Mouse (Mus musculus) heart, postnatal 4 days (tissue): Measurements from ENCODE around the gene Sfrp5. TPM values are rescaled to one million over a fixed set of nuclear protein-coding genes. Genes with fewer than 3 reads are reported as not detected.
A peak's percentile ranks its signal among the peaks of the same experiment; 100 is the strongest.

Experiments
- DNase-seq: peaks from one replicate; pipeline ENCODE4 v3.0.0; 2021
- total RNA-seq, 2 experiments: library from RNA; stranded (reverse); gene quantifications; 2 replicates each; pipeline ENCODE4 v1.2.3; 2021

The Sfrp5 gene
- 1 to 10 TPM in 1 of 2 experiments, under 1 TPM in 1; 0.54 to 1.3 TPM for total RNA-seq

DNA sequence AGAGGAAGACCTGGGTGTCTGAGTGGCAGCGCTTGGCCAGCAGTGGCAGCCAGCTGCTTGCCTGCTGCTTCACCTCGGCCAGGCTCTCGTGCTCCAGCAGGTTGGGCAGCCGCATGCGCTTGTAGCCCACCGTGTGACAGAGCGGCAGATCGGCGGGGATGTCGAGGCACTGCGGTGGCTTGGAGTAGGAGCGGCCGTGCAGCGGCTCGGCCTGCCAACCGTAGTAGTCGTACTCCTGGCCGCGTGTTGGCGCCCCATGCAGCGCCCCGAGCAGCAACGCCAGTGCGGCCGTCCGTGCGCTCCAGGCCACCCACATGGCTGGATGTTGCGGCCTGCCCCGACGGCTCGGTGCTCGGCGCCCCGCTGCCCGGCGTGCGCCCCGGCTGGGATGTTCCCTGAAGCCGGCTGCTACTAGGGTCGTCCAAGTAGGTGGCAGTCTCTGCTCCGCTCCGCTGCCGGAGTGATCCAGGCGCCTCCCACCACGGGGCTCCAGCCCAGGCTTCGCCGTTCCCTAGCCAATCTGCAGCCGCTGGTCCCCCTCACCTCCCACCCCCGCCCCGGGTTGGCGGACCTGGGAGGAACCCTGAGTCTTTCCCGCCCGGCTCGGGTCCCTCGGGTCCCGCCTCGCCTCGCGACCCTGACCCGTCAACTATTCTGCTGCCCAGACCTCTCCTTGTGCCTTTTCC is at the start of gene Sfrp5:
Gene Sfrp5 (minus strand): TSS at position 557 of the 686 bp plus-strand sequence.
- DNase-seq, result peak; percentile 17

DNA sequence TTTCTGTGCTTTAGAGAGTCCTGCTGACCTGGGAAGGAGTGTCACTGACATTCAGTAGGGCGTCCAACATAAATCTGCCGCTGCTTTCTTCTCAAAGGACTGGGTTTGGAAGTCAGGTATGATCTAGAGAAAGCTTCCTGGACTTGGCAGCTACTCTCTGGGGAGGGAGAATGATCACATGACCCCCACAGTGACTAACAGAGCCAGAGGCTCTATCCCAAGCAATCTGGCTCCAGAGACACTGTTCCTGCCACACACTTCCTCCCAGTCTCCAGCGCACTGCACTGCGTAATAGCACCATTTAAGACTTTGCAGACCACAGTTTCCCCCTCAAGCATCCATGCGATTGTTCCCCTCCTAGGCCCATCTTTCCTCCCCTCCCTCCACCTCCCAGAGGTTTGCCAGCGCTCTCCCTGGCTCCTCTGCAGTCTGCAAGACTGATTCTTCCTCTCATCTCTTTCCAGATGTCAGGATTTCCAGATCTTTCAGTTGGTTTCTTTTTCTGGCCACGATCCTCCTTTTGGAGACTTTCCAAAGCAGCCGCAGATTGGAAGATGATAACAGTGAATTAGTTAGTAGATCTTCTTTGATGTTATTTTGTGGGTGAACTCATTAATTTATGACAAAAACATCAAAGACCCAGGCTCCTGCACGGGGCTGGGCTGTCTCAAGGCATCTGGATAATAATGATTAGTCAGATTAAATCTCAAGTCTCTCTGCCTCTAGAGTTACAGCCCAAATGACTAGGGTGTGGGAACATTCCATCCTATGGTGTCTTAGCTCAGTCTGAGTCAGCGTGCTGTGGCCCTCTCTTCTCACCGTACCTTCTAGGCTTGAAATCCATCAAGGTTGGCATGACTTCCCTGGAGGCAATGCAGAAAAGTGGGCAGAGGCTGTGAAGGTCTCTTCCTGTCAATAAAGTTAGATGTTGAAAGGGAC is 48.2 kb upstream of the Sfrp5 start:
- no peak for DNase-seq

DNA sequence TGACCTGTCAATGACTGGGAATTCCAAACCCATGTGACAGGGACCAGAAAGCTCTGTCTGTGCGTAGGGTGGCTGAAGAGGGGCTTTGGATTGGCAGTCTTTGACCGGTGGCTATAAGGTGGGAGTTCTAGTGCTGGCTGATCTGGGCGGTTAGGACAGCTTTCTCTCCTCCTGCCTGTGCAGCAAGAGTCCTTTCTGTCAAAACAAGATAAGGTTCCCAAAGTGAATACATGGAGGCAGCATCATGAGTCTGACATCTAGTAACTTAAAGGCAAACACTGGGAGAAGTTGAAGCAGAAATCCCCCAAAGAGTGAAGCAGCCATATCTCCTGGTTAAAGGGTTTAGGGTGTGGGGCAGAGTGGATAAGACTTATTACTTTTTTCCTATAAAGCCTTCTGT is 45.5 kb upstream of the Sfrp5 start, which contains the start of gene Golga7b:
Gene Golga7b (plus strand): TSS at position 56 of the 400 bp plus-strand sequence.
- no peak for DNase-seq

DNA sequence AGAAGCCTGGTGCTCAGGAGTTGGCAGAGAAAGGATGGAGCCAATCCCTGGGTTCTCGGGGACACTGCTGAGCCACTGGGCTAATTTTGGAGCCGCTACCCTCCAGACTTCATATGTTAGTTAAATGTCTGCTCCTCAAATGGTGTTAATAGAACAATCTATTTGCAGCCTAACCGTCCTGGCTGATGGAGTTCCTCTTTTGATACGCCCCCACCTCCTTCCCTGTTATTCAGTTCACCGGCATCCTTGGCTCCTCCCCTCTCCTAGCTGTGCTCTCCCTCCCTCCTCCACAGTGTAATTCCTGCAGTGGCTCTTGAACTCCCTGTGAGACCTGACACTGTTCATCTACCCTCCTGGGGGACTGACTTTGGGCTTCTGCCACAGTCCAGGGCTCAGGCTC is 44.6 kb upstream of the Sfrp5 start:
- no peak for DNase-seq

DNA sequence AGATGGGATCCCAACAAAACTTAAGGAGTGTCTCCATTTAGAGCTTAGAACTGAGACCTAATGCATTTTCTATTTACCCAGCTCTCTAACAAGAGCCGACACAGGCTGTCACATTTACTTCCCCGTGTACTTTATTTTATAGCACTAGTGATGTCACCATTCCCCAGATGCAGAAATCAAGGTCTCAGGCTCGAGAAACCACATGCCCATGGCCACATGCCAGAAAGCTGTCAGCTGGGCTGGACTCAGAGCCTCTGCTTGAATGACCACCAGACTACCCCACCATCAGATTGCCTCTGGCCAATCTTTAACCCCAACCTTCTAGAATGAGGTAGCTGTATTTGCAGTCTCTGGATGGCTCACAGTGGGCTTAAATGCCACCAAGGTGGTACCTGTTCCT is 41.3 kb upstream of the Sfrp5 start:
- no peak for DNase-seq

DNA sequence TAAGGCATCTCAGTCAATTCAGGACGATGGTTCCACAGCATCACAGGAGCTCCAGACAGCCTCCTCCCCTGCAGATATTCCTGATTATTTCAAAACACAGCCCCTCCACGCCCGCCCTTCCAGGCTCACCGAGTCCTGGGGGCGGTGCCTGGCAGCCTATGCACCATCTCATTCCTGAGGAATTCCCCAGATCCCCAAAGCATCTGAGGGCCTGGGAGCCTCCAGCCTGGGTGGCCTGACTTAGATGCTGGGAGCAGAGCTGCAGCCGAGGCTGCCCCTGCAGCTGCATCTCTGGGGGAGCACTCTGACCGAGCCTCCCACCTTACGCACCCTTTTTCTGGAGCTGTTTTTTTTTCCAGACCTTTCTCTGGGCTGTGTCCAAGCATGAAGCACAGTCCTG is 38.8 kb upstream of the Sfrp5 start:
- no peak for DNase-seq

DNA sequence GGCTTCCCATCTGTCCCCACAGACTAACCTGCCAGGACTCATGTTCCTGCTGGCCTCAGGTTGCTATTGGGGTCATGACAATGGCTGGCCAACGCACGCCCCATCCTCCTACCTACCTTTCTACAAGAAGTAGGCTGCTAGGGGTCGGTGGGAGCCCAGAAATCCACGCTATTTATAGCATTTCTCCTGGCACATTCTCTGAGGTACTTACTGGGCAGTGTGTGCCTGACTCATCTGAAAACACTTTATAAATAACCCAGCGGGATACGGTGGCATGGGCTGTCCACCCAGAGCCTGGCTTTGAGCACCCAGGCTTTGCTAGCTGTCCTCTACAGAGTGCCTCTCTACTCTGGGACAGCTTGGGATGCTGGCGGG is 36.3 kb upstream of the Sfrp5 start:
- peak; percentile 60 for DNase-seq

DNA sequence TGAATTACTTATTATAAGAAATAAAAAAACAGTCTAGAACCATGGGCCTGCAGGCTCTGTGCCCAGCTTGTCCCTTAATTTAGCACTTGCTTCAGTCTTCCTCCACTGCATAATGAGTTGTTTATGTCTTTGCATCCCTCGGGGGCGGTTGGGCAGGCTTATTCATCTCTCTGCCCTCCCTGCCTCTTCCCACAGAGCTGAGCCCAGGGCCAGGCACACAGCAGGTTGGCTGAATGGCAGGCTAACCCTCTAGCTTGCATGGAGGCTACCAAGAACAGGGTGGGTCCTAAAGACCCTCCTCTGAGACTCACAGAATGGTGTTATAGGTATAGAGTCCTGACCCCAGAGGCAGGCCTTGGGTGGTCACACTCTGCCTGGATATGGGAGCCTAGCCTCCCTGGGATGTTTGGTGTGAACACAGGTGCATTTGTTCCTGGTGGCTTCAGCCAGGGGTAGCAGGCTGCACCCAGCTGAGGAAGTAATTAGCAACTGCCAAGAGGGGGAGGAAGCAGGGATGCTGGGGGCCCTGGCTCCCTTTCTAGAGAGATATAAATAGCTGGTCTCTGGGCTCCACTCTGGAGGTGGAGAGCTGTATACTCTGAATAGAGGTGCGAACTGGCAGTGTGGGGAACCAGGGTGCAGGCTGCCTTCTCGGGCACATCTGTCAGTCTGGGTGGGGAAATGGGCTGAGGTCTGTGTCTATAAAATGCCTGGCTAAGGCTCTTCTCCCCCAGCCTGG is 35.7 kb upstream of the Sfrp5 start:
- DNase-seq, result peak; percentile 53

DNA sequence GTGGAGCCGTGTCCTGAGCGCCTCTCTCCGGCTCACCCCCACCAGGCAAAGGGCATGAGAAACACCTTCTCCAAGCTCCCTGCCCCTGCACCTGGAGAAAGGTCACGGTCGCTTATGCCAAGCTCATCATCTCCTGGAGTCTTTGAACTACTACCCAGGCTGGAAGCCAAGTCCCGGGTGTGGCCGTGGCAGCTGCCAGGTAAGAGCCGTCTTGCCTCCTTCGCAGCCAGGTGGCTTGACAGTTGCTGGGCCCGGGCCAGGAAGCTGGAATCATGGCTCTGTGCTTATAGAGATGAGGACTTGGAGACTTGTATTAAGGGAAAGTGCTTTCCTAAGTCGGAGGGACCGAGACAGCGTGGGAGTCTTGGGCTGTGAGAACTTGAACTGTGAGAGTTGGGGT is 28.9 kb upstream of the Sfrp5 start:
- DNase-seq, result no peak

DNA sequence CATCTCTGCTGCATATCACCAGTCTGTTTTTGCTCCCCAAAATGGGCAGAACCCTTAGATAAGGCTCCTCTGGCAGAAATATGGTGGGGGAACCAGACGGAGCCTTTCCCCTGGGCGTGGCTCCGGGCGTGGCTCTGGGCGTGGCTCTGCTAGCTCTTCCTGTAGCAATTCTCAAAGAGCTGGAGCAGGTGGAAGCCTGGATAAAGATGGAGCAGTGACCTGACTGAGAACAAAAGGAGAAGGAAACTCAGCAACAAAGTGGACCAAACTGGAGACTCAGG is 28.2 kb upstream of the Sfrp5 start:
- no peak for DNase-seq

DNA sequence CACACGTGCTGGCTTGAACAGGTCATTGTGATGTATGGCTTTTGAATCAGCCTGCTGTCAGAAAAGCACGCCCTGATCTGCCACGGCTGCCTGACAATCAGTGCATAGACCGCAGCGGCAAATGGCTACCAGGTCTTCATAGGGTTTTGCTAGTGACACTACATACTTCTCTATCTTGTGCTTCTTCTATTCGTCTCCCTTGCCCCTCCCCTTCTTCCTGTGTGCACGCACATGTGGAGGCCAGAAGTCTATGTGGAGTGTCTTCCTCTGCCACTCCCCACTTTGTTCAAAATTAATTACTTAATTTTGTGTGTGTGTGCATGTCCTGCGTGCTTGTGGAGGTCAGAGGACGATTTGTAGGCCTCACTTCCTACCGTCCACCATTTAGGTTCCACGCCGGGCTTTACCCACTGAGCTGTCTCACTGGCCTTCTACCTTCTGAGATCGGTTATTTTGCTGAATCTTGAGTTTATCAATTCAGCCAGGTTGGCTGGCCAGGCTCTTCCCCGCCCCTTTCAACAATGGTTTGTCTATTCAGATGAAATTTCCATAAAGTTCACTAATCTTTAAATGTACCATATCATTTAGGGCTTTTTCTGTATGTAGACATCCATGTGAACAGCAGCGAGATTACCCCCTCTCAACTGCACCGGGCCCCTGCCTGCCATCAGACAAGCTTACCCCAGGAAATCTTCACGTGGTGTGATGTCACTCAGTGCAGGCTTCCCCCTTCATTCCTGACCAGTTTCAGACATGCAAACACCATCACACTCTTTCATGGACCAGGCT is 27.6 kb upstream of the Sfrp5 start:
- DNase-seq, result no peak

DNA sequence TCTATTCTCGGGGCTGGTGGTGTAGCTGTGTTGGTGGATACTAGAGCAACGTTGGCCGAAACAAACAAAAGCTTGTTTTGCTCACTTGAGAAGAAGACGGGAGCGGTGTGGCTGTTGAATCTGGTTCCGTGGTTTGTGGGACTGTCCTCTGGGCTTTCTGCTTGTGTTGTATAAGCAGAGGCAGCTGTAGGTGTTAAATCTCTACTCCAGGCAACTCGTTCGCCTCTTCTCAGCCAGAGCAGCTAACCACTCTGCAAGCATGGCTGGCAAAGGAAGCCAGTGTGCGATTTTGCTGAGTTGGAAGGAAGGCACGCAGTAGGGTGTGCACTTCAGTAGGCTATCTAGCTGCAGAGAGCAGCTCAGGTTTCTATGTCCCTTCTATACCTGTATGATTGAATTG is 24.4 kb upstream of the Sfrp5 start:
- no peak for DNase-seq

DNA sequence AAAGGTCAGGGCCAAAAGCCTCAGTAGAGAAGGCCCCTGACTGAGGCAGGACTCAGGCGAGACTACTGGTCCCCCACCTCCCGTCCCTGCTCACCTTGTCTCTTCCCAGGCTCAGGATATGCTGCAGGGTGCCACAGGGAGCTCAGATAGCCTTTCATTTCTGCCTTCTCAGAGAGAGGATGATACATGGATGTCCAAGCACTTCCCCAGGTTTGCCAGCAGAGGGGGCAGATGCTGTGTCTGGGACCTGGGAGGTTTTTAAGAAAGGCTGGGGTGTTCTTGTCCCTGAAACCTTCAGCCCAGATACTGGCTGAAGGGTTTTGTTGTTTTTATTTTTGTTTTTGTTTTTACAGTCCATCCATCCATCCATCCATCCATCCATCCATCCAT is 15.3 kb upstream of the Sfrp5 start:
- DNase-seq, result peak; percentile 60

DNA sequence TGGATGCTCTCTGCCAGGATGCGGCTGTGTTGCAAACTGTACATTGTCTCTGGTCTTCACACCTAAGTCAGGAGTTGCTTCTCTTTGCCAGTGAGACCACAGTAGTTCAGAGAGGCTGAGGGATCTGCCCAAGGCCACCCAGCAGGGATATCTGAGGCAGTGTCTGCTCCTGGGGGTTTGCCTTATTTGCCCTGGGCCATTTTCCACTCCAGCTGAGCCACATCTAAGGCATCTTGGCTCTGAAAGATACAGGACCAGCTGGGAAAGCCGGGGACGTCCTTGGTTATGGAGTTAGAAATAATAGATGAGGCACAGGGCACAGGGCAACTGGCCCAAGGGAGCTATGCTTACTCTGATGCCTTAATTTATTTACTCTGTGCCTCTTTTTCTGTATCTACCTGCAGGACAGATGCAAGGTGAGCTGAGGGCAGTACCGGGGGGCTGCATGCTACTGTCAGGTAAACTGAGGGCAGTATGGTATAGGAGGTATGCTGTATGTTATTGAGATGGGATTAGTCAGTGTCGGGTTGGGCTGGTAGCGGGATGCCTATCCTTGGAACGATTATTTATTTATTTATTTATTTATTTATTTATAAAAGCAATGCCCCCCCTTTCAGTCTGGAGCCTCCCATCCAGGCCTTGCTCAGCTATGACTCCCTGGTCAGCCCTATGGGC is 14.8 kb upstream of the Sfrp5 start:
- no peak for DNase-seq

DNA sequence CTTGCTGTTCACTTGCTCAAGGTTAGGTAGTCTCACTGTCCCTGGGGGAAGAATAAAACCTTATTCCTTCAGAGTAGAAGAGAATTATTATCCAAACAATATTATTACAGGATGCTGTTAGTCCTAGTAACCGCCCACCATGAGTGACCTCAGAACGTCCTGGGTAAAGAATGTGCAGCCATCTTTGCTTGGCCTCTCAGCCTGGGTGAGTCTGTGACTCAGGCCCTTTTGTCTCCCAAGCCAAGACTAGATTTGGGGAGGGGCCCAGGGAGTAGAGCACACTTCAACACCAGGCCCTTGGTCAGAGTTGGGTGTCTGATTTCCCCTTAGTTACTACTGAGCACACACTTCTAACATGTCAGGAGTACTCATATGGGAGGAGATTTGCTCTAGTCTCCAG is 12.5 kb upstream of the Sfrp5 start:
- no peak for DNase-seq

DNA sequence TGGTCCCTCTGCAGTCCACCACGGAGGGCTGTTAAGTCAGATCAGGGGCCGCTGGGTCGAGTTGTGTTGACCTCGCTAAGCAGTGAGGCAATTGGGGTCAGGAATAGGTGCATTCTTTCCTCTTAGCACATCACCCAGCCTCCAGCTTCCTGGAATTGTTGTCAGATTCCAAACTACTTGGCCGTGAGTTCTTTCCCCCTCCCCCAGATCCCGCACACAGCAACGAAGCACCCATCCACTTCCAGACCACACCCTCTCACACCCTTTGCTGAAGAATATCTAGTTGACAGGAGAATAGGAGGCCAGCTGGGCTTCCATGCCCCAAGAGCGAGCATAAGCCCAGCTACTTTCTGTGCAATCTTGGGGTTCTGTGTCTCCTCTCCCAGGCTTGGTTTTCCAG is 9.9 kb upstream of the Sfrp5 start:
- DNase-seq, result no peak

DNA sequence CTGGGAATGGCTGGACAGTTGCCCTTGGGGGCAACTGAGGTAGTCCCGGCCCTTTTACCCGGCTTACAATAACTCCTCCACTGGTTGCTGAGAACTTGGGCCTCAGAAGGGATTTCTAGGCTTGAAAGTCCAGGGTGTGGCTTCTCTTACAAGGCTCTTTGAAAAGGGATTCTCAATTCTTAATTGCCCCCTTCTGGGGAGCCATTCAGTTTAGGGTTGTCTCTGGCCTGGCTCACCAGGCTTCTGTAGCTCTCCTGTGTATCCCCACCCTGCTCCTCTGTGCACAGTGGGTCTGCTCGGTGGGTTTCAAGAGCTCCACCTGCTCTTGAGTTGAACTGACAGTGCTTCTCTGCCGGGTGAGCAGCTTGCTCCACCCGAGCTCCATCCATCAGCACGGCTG is 7.9 kb upstream of the Sfrp5 start:
- no peak for DNase-seq

DNA sequence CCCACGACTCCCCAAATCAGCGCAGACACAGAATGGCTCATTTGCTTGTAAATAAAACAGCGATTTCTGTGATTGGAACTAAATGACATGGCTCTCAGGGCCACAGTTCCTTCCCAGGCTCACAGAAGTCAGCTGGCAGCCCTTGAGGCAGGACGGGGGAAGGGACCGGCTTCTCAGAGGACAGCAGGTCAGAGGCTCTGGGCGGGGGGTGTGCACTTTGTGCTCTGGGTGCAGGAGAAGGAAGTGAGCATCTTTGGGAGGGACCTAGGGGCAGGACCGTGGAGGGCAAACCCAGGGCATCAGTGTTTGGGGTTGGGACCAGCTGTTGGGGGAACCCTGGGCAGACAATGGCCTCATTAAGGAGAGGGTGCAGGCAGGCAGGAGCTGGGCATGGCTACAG is 7.4 kb upstream of the Sfrp5 start:
- no peak for DNase-seq

DNA sequence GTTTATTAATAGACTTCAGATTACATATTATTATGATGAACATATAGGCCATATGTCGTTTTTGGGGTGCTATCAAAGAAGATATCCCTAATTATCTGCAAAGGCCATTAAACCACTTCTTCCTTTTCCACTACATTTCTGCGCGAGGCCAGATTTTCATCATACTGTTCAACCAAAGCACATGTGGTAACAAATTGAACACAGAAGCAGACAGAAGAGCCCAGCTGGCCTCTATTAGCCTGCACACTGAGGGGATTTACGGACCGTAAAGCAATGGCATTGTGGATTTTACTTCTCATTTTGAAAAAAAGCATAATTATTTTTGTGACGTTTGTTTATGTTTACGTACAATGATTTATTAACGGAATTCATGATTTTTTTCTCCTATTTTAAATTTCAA is 3.1 kb upstream of the Sfrp5 start:
- DNase-seq, result no peak

DNA sequence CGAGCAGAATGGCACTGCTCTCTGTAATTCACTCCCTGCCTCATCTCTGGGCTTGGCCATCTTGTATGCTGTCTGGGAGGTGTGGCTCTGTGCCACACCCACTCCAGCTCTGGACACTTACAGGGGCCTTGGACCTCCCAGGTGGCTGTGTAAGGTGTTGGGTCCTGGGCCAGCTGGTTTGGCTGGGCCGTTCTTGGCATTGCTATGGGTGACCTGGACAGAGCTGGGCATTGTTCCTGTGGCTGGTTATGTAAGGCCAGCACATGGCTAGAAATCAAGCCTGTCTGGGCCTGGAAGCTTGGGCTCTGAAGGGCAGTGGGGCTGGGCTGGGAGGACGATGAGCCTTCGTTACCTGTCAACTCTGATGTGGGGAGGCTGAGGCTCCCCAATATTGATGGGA is 2.3 kb upstream of the Sfrp5 start:
- DNase-seq, result no peak

DNA sequence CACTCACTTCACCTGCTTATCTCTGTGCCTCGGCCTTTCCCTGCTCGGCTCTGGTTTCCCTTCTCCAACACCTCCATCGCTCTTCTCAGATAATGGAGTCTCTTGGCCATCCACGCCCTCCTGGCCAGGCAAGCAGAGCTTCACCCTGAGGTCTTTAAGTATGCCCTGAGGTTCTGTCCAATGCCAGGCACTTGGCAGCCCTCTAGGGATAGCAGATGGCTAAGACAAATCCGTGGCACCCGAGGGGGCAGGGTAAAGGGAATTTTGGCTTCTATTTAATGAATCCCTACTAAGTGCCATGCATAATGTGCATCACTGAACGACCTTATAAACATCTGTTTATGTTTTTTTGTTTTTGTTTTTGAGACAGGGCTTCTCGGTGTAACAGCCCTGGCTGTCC is 415 bp upstream of the Sfrp5 start:
- DNase-seq, result no peak

DNA sequence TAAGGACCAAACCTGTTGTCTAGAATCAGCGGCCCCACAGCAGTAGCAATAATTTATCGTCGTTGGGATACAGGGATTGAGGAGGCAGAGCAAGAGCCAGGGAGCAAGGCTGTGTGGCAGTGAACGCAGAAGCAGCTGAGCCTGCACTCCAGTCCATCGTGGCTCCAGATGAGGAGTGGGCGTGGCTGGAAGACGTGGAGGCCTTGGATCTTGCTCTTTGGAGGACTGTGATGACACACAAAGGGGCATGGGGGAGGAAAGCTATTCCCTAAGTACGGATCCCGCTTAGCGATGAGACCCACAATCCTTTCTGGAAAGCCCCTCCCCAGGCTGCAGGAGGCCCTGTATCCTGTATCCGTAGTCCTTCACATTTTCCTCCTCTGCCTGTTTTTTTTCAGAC is 4.0 kb downstream of the Sfrp5 start:
- no peak for DNase-seq
